Mouse (Mus musculus) MEL (cell line): ENCODE measurements around the gene Ptgr2.

ENCODE experiments used
- CHD2 ChIP-seq: IDR thresholded peaks from 2 replicates; pipeline ENCODE4 v1.6.1; 2011; ENCODE audit warnings: low read length, improper control_type of control experiment
- CTCF ChIP-seq, 3 experiments: IDR thresholded peaks in 2 of 3; conservative IDR thresholded peaks in 1 of 3; 2 replicates each; pipeline ENCODE4 v1.5.1; 2011 to 2012; ENCODE audit warnings: low read length in 3 of 3, low read depth in 2 of 3, mild to moderate bottlenecking in 2 of 3, improper control_type of control experiment in 1 of 3, inconsistent platforms in 1 of 3, mixed read lengths in 1 of 3, moderate library complexity in 1 of 3; ENCODE audit not compliant: control insufficient read depth in 1 of 3, insufficient read depth in 1 of 3, poor library complexity in 1 of 3, severe bottlenecking in 1 of 3
- EP300 ChIP-seq, 2 experiments: IDR thresholded peaks; 2 replicates each; pipeline ENCODE4 v1.6.1; 2011; ENCODE audit warnings: improper control_type of control experiment in 2 of 2, low read length in 2 of 2, low read depth in 1 of 2, mild to moderate bottlenecking in 1 of 2
- JUND ChIP-seq: IDR thresholded peaks from 2 replicates; pipeline ENCODE4 v1.6.1; 2011; ENCODE audit warnings: low read depth, mild to moderate bottlenecking, improper control_type of control experiment, low read length
- MEF2A ChIP-seq: IDR thresholded peaks from 2 replicates; pipeline ENCODE4 v1.6.1; 2014; ENCODE audit warnings: low read depth, mild to moderate bottlenecking, inconsistent platforms, low read length, improper control_type of control experiment; ENCODE audit not compliant: poor library complexity, insufficient replicate concordance, severe bottlenecking; ENCODE audit errors: extremely low read depth
- POLR2A ChIP-seq, 2 experiments: IDR thresholded peaks; 2 replicates each; pipeline ENCODE4 v1.6.1; 2011 to 2012; ENCODE audit warnings: low read length in 2 of 2, mild to moderate bottlenecking in 2 of 2, control low read depth in 1 of 2, improper control_type of control experiment in 1 of 2, low read depth in 1 of 2, moderate library complexity in 1 of 2; ENCODE audit not compliant: control insufficient read depth in 1 of 2, insufficient read depth in 1 of 2, poor library complexity in 1 of 2
- POLR2AphosphoS2 ChIP-seq: IDR thresholded peaks from 2 replicates; pipeline ENCODE4 v1.6.1; 2011; ENCODE audit warnings: low read length, improper control_type of control experiment
- RAD21 ChIP-seq: IDR thresholded peaks from 2 replicates; pipeline ENCODE4 v1.6.1; 2011; ENCODE audit warnings: mild to moderate bottlenecking, low read depth, low read length, improper control_type of control experiment
- SMC3 ChIP-seq: IDR thresholded peaks from 2 replicates; pipeline ENCODE4 v1.6.1; 2011; ENCODE audit warnings: low read depth, low read length, improper control_type of control experiment
- USF1 ChIP-seq: IDR thresholded peaks from 2 replicates; pipeline ENCODE4 v1.6.1; 2014; ENCODE audit warnings: low read depth, mild to moderate bottlenecking, inconsistent platforms, low read length, improper control_type of control experiment, moderate library complexity

DNA sequence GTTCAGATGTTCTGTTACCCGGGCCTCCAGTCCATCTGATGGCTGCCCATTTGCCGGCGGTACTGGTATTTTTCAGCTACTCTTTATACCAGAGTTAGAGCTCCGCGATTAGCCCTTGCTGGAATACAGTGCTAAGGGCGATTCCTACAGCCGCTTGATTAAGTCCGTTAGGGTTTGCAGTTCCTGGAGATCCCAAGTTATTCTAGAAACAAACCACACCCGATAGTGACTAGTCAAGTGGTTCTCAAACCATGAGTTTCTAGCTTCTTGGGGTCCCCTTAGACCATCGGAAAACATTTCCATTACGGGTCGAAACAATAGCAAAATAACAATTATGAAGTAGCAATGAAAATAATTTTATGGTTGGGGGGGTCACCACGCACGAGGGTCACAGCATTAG lies 641 bp upstream of the Ptgr2 start:
- TF ChIP-seq CHD2 = no peak
- no peak for TF ChIP-seq CTCF (IDR thresholded peaks at IDR 0.05 in 2 of 3, conservative IDR thresholded peaks at IDR 0.05 in 1 of 3; ENCODE audit: control insufficient read depth in 1 of 3, insufficient read depth in 1 of 3, low read depth in 2 of 3, low read length in 3 of 3, poor library complexity in 1 of 3, severe bottlenecking in 1 of 3)
- peak in 1 of 2 experiments; percentile 1; a peak in 1 of 4 replicates for TF ChIP-seq EP300 (IDR thresholded peaks at IDR 0.05; ENCODE audit: low read depth in 1 of 2, low read length in 2 of 2)
- no peak for TF ChIP-seq JUND
- TF ChIP-seq POLR2A (IDR thresholded peaks at IDR 0.05; ENCODE audit: control insufficient read depth in 1 of 2, insufficient read depth in 1 of 2, low read depth in 1 of 2, low read length in 2 of 2, poor library complexity in 1 of 2) = no peak
- TF ChIP-seq RAD21 = no peak
- no peak for TF ChIP-seq POLR2AphosphoS2
- TF ChIP-seq MEF2A = no peak
- TF ChIP-seq SMC3 = no peak
- no peak for TF ChIP-seq USF1
